Mouse (Mus musculus) kidney, embryonic 16.5 days (tissue): ENCODE measurements at regions not wholly inside any gene's neighbourhood (a gene's known extent, or its start where the extent isn't known, plus 50 kb on each side); places are given as distances from the start of the nearest gene placed in this dataset.

ENCODE experiments used
- ATAC-seq: fragments of 200-750 bp; cut with Nextera tagmentation; 2 replicates; pipeline ENCODE4 v1.8.0; 2017; ENCODE audit warnings: moderate TSS enrichment; ENCODE audit not compliant: low FRiP score, low TSS enrichment
- H3K27ac ChIP-seq: fragments of 300-500 bp; sonication (generic); 2 replicates; pipeline ENCODE4 v1.5.1; 2014; ENCODE audit warnings: low read length
- H3K27me3 ChIP-seq: fragments of 300-500 bp; sonication (generic); 2 replicates; pipeline ENCODE4 v1.6.1; 2014; ENCODE audit warnings: low read length, control low read depth, mixed read lengths; ENCODE audit not compliant: insufficient read depth
- H3K36me3 ChIP-seq: fragments of 300-500 bp; sonication (generic); 2 replicates; pipeline ENCODE4 v1.6.1; 2014; ENCODE audit warnings: low read length, control low read depth, mixed read lengths; ENCODE audit not compliant: insufficient read depth
- H3K4me1 ChIP-seq: fragments of 300-500 bp; sonication (generic); 2 replicates; pipeline ENCODE4 v1.6.1; 2014; ENCODE audit warnings: low read length, control low read depth, mixed read lengths; ENCODE audit not compliant: insufficient read depth
- H3K4me2 ChIP-seq: fragments of 300-500 bp; sonication (generic); replicated peaks from 2 replicates; pipeline ENCODE4 v1.6.1; 2014; ENCODE audit warnings: low read depth, low read length
- H3K4me3 ChIP-seq: fragments of 300-500 bp; sonication (generic); 2 replicates; pipeline ENCODE4 v1.5.1; 2014; ENCODE audit warnings: mild to moderate bottlenecking, low read length
- H3K9ac ChIP-seq: fragments of 300-500 bp; sonication (generic); replicated peaks from 2 replicates; pipeline ENCODE4 v1.6.1; 2014; ENCODE audit warnings: low read length
- H3K9me3 ChIP-seq: fragments of 300-500 bp; sonication (generic); 2 replicates; pipeline ENCODE4 v1.6.1; 2016; ENCODE audit warnings: low read length, control low read depth

- Histone ChIP-seq H3K27me3 (no peaks in the 10 kb centered on the region), H3K9ac (no peak overlapping the region), H3K4me2 (no peak overlapping the region), H3K4me3 (no peak overlapping the region), H3K27ac (no peak overlapping the region), H3K9me3 (no peaks in the 10 kb centered on the region), H3K36me3 (no peaks in the 10 kb centered on the region), H3K4me1 (no peaks in the 10 kb centered on the region)
- no peak for ATAC-seq
These were observed 59.4 kb upstream of the Igbp1b start for GRCm38 (mm10) chr6:138717698-138718097.
